Mouse (Mus musculus): ENCODE measurements at regions not wholly inside any gene's neighbourhood (a gene's known extent, or its start where the extent isn't known, plus 50 kb on each side); places are given as distances from the start of the nearest gene placed in this dataset.

DNA sequence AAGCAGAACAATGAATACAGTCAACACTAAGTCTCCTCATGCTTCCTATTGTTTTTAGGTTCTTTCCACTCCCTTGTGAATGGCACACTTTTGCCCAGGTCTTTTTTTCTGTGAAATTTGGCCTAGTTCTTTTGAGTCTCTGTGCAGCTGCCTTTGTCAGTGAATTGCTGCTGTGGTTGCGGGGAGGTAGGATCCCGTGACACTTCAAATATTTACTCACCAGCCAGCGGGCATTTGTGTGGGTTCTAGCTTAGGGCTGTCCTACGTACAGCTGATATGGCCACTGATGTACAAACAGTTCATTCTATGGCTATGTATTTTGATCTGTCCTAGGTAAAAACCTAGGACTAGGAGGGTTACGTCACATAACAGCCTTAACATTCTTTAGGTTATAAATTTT is 112.1 kb downstream of the Ube2e3 start:
- Histone ChIP-seq H3K4me3 (ENCODE audit: low read depth, low read length) (no peak overlapping the region), H3K36me3 (ENCODE audit: control insufficient read depth, insufficient read depth, low read length) (no peaks in the 10 kb centered on the region), H3K27ac (ENCODE audit: insufficient read depth, low read depth, low read length) (no peak overlapping the region; the same call in 1 of the 2 replicates), H3K27me3 (ENCODE audit: control insufficient read depth, insufficient read depth, low read length) (no peaks in the 10 kb centered on the region), H3K4me1 (ENCODE audit: control insufficient read depth, insufficient read depth, insufficient read length, low read length) (no peaks in the 10 kb centered on the region)
- WGBS, result 65% methylated on average over 5 of the region's 5 CpGs
- TF ChIP-seq CTCF (IDR thresholded peaks at IDR 0.05; ENCODE audit: extremely low read depth, insufficient read length, insufficient replicate concordance, low read depth, low read length) (no peak), POLR2A (IDR thresholded peaks at IDR 0.05; ENCODE audit: low read depth, low read length) (no peak)

GRCm38 (mm10) chr2:78980661-78981229 is 112.8 kb downstream of the Ube2e3 start:
- TF ChIP-seq POLR2A (IDR thresholded peaks at IDR 0.05; ENCODE audit: low read depth, low read length) (no peak), CTCF (IDR thresholded peaks at IDR 0.05; ENCODE audit: extremely low read depth, insufficient read length, insufficient replicate concordance, low read depth, low read length) (no peak)
- Histone ChIP-seq H3K27ac (ENCODE audit: insufficient read depth, low read depth, low read length) (no peak overlapping the region), H3K27me3 (ENCODE audit: control insufficient read depth, insufficient read depth, low read length) (no peaks in the 10 kb centered on the region), H3K36me3 (ENCODE audit: control insufficient read depth, insufficient read depth, low read length) (no peaks in the 10 kb centered on the region), H3K4me1 (ENCODE audit: control insufficient read depth, insufficient read depth, insufficient read length, low read length) (no peaks in the 10 kb centered on the region), H3K4me3 (ENCODE audit: low read depth, low read length) (no peak overlapping the region)
- 69% methylated on average over 1 of the region's 1 CpGs for WGBS

GRCm38 (mm10) chr2:78983347-78983746 is 115.4 kb downstream of the Ube2e3 start:
- H3K27me3 ChIP-seq (ENCODE audit: control insufficient read depth, insufficient read depth, low read length), result no peaks in the 10 kb centered on the region
- H3K27ac ChIP-seq (ENCODE audit: insufficient read depth, low read depth, low read length), result no peak overlapping the region
- TF ChIP-seq POLR2A (IDR thresholded peaks at IDR 0.05; ENCODE audit: low read depth, low read length), result no peak
- H3K4me1 ChIP-seq (ENCODE audit: control insufficient read depth, insufficient read depth, insufficient read length, low read length), result no peaks in the 10 kb centered on the region
- H3K36me3 ChIP-seq (ENCODE audit: control insufficient read depth, insufficient read depth, low read length), result no peaks in the 10 kb centered on the region
- no peak overlapping the region for H3K4me3 ChIP-seq (ENCODE audit: low read depth, low read length)

DNA sequence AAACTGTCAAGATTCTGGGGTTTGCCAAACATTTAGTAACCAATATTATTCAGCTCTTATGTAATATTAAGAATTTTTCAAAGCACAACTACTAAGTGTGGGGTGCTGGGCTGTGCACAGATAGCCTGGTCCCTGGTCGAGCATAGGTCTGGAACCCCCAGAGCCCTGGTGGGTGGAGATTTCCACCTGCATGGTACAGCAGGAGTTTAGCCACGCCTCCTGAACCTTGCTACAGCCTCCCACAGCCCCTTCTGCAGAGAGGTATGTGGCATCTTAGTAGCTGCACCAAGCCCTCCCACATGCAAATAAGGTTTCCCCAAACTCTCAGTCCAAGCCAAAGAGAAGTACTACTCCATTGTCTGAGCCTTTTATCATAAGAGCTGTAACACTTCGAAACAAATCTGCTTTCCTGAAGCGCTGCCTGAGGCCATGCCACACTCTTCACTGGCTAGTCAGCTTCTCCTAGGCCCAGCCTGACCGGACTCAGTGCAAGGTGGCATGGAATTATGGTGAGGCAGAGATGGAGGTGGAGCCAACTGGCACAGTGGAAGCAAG is 116.1 kb downstream of the Ube2e3 start:
- TF ChIP-seq CTCF (IDR thresholded peaks at IDR 0.05; ENCODE audit: extremely low read depth, insufficient read length, insufficient replicate concordance, low read depth, low read length) (no peak), POLR2A (IDR thresholded peaks at IDR 0.05; ENCODE audit: low read depth, low read length) (no peak)
- H3K4me3 ChIP-seq (ENCODE audit: low read depth, low read length), result no peak overlapping the region
- no peaks in the 10 kb centered on the region for H3K4me1 ChIP-seq (ENCODE audit: control insufficient read depth, insufficient read depth, insufficient read length, low read length)
- H3K36me3 ChIP-seq (ENCODE audit: control insufficient read depth, insufficient read depth, low read length), result no peaks in the 10 kb centered on the region
- no peaks in the 10 kb centered on the region for H3K27me3 ChIP-seq (ENCODE audit: control insufficient read depth, insufficient read depth, low read length)
- WGBS, result 63% methylated on average over 5 of the region's 5 CpGs
- no peak overlapping the region for H3K27ac ChIP-seq (ENCODE audit: insufficient read depth, low read depth, low read length)

GRCm38 (mm10) chr2:78986984-78987383 is 119.1 kb downstream of the Ube2e3 start:
- WGBS, result 78% methylated on average over 7 of the region's 7 CpGs
- H3K36me3 ChIP-seq (ENCODE audit: control insufficient read depth, insufficient read depth, low read length), result no peaks in the 10 kb centered on the region
- no peaks in the 10 kb centered on the region for H3K27me3 ChIP-seq (ENCODE audit: control insufficient read depth, insufficient read depth, low read length)
- H3K4me3 ChIP-seq (ENCODE audit: low read depth, low read length), result no peak overlapping the region
- H3K4me1 ChIP-seq (ENCODE audit: control insufficient read depth, insufficient read depth, insufficient read length, low read length), result no peaks in the 10 kb centered on the region
- no peak overlapping the region for H3K27ac ChIP-seq (ENCODE audit: insufficient read depth, low read depth, low read length)
- TF ChIP-seq CTCF (IDR thresholded peaks at IDR 0.05; ENCODE audit: extremely low read depth, insufficient read length, insufficient replicate concordance, low read depth, low read length), result no peak
- TF ChIP-seq POLR2A (IDR thresholded peaks at IDR 0.05; ENCODE audit: low read depth, low read length), result no peak

DNA sequence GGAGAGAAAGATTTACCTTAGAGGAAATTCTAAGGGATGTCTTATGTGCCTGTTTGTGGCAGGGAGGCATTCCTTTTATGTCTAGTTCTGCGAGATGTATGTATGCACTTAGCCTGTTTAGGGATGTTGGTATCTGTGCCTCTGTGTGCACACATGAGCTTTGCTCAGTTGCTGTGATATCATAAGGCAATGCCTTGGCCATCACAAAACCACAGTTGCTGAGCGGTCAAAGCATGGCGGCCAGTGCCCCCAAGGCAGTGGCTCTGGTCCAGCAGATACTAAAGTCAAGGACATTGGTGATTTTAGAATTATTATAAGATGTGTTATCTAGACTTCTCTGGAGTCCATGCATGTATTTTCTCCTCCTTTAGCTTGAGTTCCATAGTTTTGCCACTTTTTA is 119.5 kb downstream of the Ube2e3 start:
- no peak overlapping the region for H3K27ac ChIP-seq (ENCODE audit: insufficient read depth, low read depth, low read length)
- no peak overlapping the region for H3K4me3 ChIP-seq (ENCODE audit: low read depth, low read length)
- WGBS, result 97% methylated on average over 3 of the region's 3 CpGs
- H3K36me3 ChIP-seq (ENCODE audit: control insufficient read depth, insufficient read depth, low read length), result no peaks in the 10 kb centered on the region
- TF ChIP-seq POLR2A (IDR thresholded peaks at IDR 0.05; ENCODE audit: low read depth, low read length) (no peak), CTCF (IDR thresholded peaks at IDR 0.05; ENCODE audit: extremely low read depth, insufficient read length, insufficient replicate concordance, low read depth, low read length) (no peak)
- no peaks in the 10 kb centered on the region for H3K27me3 ChIP-seq (ENCODE audit: control insufficient read depth, insufficient read depth, low read length)
- no peaks in the 10 kb centered on the region for H3K4me1 ChIP-seq (ENCODE audit: control insufficient read depth, insufficient read depth, insufficient read length, low read length)

- Histone ChIP-seq H3K27ac (ENCODE audit: insufficient read depth, low read depth, low read length) (no peak overlapping the region), H3K27me3 (ENCODE audit: control insufficient read depth, insufficient read depth, low read length) (no peaks in the 10 kb centered on the region), H3K36me3 (ENCODE audit: control insufficient read depth, insufficient read depth, low read length) (no peaks in the 10 kb centered on the region), H3K4me3 (ENCODE audit: low read depth, low read length) (no peak overlapping the region), H3K4me1 (ENCODE audit: control insufficient read depth, insufficient read depth, insufficient read length, low read length) (no peaks in the 10 kb centered on the region)
- 93% methylated on average over 2 of the region's 2 CpGs for WGBS
- TF ChIP-seq POLR2A (IDR thresholded peaks at IDR 0.05; ENCODE audit: low read depth, low read length) (no peak), CTCF (IDR thresholded peaks at IDR 0.05; ENCODE audit: extremely low read depth, insufficient read length, insufficient replicate concordance, low read depth, low read length) (no peak)
Measured at GRCm38 (mm10) chr2:78988224-78988623, 120.3 kb downstream of the Ube2e3 start.

Data from small intestine, adult 2 months (tissue).